Mouse (Mus musculus): ENCODE results near the gene Mapk10.

The Mapk10 gene

DNA sequence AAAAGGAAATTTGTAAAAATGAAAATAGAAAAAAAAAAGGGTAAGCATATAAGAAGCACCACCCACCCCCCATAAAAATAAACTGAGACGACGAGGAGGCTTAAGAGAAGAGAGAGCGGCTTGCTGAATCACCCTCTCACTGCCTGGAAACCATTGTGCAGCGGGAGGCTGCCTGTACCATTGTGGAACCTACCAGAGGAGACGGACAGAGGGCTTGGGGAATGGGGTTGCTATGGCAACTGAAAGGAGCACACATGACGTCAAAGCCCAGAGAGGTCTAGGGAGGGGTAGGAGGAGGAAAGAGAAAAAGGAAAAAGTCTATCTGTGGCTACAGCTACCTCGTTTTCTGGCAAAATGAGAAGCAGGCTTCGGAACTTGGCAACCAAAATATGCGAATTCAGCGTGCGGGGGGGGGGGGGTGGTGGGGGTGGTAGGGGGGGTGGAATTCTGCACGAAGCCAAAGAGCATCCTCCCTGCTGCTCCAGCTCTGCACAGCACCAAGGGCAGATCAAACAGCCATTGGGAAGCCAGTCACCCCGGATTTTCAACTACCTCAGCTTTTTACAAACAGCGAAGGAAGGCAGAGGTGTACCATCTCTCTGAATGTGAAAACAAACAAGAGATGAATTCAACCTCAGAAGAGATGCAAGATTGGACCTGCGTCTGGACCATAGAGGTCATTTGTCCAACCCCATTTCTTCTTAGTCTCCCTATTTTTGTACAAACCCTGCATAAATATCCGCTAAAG is at the start of gene Mapk10:
Gene Mapk10, minus strand, starts transcription at position 234 of the 748 bp plus-strand sequence.
- DNase-seq (ENCODE audit: low spot score in 2 of 2), result peak in 1 of 2 experiments; percentile 11

DNA sequence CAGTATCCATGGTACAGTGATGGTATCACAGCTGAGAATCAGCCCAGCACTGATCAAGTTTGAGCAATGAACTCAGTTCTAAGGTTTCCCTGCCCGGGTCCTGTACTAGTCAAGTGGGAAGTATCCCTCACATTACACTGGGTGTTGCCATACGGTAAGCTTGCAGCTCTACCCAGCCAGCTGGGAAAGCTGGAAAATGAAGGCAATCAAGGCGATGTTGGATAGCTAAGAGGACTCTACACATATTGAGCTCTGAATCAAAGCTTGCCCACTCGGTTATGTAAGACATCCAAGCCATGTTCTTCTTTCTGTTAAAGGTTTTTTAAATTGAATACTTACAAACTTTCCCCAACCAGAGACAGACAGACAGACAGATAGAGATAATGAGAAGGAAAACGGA is 45.0 kb upstream of the Mapk10 start:
- no peak for DNase-seq (ENCODE audit: low spot score in 2 of 2)

DNA sequence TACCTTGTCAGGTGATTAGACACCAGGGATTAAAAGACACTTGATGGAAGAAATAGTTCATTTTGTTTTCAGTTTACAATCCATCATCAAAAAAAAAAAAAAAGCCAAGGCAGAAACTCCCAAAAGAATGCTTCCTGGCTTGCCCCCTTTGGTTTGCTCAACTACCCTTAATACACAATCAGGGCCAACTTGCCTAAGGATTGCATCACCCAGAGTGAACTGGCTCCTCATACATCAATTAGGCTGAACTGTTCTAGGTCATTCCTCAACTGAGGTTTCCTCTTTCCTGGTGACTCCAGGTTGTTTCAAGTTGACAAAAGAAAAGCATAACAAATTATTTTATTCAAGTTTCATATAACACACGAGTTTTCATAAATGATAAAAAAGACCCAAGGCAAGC is 31.3 kb upstream of the Mapk10 start:
- DNase-seq (ENCODE audit: low spot score in 2 of 2), result no peak

DNA sequence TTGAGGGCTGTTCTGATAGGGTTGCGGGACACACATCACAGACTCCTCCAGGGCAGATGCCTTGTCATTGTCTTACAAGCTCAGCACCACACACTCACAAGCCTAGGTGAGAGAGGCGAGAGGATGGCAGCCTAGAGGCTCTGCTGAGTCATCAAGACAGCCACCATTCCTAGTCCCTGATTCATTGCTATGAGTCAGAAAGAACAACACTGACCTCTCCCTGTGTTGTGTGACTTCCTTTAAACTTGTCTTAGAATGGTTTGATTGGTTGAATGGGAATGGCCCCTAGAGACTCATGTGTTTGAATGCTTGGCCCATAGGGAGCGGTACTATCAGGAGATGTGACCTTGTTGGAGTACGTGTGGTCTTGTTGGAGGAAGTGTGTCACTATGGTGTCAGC is 20.7 kb upstream of the Mapk10 start:
- peak in 1 of 2 experiments; percentile 4 for DNase-seq (ENCODE audit: low spot score in 2 of 2)

DNA sequence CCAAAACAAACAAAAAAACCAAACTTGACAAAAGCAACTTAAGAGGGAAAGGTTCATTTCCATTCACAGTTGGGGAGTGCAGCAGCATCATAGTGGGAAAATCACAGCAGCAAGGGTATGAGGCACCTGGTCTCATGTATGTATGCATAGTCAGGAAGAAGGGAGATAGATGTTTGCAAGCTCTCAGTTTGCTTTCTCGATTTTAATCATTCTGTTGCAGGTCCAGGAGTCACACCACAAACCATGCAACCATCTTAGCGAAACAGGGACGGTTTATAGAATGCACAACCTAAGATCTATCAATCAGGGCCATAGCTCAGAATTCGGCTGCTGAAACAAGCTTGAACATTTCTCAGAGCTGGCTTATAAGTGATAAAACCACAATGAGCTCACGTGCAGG is 19.2 kb upstream of the Mapk10 start:
- DNase-seq (ENCODE audit: low spot score in 2 of 2), result no peak

DNA sequence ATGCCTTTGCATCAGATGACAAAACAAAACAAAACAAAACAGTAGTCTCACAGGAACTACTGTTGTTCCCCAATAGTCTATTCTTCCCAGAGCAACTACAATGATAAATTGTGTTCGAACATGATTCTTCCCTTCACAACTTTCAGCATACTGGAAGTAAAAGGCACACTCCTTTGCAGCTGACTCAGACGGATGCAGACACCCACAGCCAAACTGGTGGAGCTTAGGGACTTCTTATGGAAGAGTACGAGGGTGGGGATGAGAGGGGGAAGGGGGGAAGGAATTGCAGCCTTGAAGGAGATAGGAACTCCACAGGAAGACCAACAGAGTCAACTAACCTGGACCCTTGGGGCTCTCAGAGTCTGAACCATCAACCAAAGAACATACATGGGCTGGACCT is 18.2 kb upstream of the Mapk10 start:
- DNase-seq (ENCODE audit: low spot score in 2 of 2), result no peak

DNA sequence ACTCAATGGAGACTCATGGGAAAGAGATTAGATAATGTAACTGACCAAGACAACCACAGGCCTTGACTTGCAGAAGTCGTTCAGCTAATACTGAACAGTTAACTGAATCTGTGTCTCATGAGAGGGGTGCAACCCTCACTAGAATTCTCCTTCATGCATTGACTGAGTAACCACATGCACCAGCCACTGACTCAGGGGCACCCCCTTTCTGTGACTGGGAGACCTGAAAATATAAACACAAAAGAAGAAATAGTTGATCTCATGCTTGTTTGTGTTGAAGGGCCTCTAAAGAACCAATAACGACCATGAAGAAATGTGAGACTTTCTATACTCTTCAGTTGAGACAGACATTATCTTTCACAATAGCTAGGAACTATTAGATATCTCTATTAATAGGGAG is 10.9 kb upstream of the Mapk10 start:
- no peak for DNase-seq (ENCODE audit: low spot score in 2 of 2)

DNA sequence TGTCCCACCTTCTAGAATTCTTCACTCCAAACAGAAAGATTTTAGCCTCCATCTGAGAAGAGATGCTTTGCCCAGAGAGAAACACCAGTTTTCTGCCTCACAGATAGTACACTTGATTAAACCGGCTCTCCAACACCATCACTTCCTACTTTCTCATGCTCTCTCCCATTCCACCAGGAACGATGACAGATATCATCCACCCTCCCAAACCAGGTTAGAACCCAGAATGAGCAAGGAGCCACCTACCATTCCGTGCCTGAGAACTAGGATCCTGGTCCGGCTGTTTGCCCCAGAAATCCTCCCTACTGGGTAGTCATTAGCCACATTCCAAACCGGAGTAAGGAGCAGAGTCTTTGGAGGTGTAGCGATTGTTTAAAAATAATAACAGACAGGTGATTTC is 490 bp downstream of the Mapk10 start:
- DNase-seq (ENCODE audit: low spot score in 2 of 2), result no peak

DNA sequence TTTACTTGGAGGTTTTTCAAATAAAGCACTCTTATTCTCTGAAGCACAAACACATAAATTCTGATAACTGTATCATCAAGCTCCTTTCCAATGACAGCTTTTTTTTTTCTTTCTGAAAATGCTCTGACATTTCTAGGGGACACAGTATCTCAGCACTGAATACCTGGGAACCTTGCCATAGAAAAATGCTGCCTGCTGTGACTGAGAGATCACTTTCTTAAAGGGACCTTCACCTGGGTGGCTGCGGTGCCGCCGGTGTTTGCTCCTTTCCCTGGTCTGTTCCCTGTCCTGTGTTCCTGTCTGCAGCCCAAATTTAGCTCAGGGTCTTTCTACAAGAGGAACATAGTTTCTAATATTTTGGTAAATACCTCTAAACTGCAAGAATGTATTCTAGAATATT is 1.1 kb downstream of the Mapk10 start:
- DNase-seq (ENCODE audit: low spot score in 2 of 2), result no peak

DNA sequence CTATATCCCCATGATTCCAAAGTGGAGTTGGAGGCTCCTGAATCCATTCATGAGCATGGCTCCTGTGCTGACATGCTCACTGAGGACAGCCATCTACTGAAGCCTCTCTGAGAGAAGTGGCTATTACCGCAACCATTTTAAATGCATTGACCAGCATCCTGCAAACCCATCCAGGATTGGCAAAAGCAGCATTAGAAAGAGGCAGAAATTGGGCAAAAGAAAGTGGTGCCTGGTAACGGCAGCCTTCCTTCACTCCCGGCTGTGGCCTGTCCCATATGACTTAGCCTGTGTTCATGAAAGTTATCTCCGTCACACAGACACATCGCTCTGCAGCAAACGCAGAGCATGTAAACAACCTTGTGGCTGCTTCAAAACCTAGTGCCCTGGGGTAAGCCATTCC is 1.6 kb downstream of the Mapk10 start:
- no peak for DNase-seq (ENCODE audit: low spot score in 2 of 2)

DNA sequence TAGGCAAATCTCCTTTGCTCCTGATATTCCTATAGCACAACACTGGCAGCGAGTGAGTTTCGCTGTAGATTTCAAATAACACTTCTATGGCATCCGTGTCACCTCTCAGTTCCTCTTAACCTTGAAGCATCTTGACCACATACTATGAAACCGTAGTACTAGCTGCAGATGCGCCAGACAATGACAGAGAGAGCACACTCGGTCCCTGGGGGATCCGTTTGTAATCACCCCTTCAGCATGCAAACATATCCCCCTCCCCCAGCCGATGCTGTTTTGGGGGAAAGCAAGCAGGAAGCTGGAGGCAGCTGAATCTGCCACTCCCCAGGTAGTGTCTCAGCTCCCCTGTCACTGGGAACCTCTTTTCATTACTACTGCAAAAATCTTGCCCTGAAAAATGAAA is 2.3 kb downstream of the Mapk10 start:
- no peak for DNase-seq (ENCODE audit: low spot score in 2 of 2)

DNA sequence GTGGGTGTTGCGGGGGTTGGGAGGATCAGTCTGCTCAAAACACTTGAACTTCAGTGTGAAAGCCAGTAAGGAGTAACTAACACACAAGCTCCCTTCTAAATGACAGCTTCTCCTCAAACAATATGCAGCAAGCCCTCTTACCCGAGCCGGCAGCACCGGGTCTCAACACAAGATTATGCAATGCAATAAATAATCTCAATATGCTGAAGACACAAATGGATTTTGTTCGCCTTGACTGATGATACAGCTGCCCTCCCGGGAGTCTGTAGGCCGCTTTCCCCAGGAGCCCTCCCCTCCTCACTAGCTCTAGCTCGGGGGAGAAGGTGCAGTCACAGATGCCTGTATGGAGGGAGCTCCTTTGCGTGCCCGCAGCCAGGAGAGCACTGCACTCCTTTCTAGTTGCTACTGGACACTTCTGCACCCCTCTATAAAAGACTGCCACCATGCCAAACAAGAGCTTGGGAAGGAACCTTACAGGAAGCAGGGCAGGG is 3.1 kb downstream of the Mapk10 start:
- DNase-seq (ENCODE audit: low spot score in 2 of 2), result no peak

DNA sequence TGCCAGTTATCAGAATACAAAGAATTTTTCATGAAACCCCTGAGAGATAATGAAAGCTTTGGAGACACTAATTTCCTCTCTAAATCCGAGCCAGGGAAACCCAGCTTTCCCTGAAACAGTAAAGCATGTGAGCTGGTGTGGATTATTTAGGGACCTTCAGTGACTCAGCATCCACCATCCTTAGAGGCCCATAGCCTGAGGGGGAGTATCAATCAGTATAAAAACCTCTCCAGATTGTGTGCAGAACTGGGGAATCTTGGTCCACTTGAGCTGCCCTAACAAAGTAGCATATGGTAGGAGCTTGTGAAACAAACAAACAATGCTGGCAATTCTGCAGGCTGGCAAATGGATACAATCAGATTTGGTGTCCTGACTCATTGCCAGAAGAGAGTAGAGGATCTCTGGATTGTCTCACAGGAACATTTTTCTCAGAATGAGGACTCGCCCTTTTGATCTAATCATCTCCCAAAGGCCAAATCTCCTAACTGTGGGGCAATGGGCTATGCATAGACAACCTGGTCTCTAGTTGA is 13.3 kb downstream of the Mapk10 start:
- DNase-seq (ENCODE audit: low spot score in 2 of 2), result no peak

DNA sequence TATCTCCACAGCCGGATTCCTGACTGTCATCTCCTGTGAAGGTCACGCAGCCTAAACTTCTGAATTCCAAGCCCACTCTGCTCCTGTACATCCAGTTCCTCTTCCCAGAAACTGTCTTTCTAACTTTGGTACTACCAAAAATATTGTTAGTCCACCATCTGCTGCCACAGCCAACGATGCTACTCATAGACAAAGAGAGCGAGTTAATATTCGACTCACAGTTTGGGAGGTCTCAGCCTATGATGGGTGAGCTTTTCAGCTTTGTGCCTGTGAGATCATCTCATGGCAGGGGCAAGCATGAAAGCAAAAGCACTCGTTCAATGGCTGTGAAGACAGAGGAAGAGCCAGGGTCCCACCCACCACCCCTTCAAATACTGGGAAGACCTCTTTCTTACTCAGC is 16.6 kb downstream of the Mapk10 start:
- no peak for DNase-seq (ENCODE audit: low spot score in 2 of 2)

DNA sequence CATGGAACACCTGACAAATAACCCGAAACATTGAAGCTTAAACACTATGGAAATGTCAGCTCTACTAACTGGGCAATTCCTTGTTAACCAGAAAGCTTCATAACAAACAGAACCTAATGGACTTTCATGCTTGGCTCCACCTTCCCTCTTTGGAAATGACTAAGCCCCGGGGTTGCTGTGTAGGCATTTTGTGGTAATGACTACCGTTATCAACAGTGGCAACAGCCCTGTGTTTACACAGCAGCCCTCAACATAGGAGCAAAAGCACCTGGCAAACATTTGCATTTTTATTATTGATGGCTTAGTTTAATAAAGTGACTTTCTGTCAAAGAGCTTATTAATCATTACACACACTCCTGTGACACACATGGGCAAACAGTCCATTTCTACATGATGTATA is 17.4 kb downstream of the Mapk10 start:
- no peak for DNase-seq (ENCODE audit: low spot score in 2 of 2)

DNA sequence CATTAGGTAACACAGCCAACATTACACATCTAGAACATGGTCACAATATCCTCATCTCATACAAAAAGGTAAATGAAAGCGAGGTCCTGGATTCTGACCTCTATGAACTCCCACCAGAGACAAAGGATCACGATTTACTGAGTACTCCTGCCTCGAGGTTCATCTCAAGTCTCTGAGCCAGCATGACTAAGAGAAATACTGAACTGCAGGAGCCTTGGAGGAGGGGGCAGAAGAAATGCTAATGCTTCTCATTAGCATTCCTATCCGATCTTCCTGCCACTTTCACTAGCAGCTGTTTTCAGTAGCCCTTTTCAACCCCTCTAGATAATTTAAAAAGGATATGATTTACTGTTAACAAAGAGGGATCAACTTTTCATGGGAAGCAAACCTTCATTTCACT is 19.6 kb downstream of the Mapk10 start:
- DNase-seq (ENCODE audit: low spot score in 2 of 2), result no peak

DNA sequence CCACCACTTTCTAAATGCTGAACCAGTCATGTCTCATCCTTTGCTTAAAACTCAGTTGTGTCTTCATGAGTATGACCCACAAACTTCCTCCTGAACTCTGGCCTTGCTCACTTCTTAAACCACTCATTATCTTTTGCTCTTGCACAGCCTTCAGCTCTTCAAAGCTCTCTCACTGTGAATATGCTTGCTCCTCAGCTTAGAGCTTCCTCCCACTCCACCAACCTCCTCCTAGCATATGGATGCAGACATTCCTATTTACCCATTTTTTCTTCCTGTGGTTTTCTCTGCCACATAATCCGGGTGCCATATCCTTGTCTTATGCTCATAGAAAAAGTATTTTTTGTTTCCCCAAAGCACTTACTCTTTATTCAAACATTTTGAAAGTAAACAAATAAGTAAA is 26.9 kb downstream of the Mapk10 start:
- no peak for DNase-seq (ENCODE audit: low spot score in 2 of 2)

DNA sequence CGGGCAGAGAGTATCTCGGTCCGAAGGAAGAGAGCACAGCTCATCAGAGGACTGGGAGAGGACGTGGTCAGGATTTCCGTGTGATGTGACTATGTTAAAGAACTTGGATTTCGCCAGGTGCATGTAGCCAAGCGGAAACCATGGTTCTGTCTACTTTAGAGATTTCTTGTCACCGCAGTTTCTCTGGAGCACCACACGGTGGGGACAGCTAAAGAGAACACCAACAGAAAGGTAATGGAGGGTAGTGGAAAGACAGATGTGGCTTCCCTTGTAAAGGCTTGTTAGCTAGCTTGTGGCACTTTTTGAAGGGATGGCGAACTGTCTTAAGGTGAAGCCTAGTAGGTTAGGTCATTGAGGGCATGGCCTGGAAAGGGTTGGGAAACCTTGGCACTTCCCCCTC is 29.5 kb downstream of the Mapk10 start:
- DNase-seq (ENCODE audit: low spot score in 2 of 2), result no peak

DNA sequence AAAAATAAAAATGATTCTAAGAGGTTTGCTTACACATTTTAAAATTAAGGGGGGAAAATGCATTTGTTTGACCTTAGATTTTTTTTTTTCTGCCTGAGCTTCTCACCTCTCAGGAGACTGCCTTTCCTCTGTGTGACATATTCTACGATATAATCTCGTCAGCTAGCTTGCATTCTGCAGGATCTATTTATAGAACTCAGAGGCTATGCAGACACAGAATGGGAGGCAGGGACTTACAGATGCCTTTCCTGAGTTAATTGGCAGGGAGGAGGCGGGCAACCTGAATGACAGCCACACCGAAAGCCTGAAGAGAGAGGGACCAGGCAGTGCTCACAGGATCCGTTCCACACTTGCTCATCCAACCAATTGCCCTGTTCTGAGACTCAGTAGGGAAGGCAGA is 34.1 kb downstream of the Mapk10 start:
- no peak for DNase-seq (ENCODE audit: low spot score in 2 of 2)

DNA sequence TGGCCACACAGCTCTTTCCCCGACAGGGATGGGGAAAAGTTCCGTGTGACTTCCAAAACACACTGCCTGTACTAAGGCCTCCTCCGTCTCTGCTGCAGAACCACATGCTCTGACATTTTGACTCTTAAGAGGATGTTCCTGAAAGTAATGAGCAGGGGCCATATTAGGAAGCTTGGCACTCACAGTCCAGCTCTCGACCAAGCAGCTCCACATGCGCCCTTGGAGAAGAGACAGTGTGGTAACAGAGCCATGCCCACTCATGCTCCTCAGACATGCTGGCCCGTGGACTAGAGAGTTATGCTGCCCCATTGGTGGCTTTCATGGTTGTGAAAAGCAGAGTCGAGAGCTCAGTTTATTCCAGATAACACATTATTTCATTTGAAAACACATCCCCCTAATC is 35.1 kb downstream of the Mapk10 start:
- no peak for DNase-seq (ENCODE audit: low spot score in 2 of 2)

DNA sequence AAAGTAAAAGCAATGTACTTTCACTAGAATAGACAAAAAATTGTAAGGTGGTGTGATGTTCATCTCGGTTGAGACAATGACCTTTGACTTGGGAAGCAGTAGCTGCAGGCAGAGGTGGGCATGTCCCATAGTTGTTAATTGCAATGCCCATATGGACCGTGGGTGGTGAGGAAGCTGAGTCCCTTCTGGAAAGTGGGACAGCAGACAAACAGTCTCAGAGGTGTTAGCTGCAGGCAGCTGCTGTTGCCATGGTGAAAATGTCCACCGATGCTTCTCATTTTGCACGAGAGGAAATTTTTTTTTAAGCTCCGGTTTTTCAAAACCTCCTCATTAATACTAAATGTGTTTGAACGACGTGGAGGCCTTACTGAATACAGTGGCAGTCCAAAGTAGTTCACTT is 36.5 kb downstream of the Mapk10 start:
- DNase-seq (ENCODE audit: low spot score in 2 of 2), result no peak

DNA sequence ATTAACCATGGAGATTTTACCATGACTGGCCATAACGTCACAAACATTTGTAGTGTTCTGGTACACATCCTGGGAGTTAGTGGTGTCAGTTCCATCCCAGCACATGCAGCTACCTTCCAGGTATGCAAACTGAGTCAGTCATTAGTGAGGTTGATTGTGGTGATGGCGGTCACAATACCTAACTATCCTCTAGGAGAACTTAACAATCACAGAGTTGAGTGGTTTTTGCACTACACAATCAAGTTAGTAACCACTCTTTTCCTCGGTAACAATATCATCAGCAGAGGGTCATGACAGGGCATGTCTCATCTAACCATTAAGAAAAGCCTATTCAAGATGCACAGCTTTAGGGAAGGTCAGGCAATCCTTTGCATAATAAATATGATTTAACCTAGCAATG is 39.9 kb downstream of the Mapk10 start:
- DNase-seq (ENCODE audit: low spot score in 2 of 2), result no peak

DNA sequence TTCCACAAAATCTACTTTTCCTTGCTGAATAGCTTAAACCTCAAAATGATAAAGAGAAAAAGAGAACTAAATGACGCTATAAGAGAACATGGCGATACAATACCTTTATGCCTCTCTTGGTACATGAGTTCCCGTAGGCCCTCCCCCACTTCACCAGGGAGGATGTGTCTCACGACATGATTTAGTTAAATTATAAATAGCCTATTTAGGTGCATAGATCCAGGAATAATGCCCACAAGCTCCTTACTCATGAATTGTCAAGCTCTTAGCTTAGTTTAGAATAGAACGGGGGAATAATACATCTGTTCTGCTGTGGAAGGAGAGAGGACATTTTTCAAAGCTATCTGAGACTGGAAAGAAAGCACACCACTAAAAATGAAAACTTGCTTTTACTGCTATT is 43.8 kb downstream of the Mapk10 start:
- no peak for DNase-seq (ENCODE audit: low spot score in 2 of 2)

DNA sequence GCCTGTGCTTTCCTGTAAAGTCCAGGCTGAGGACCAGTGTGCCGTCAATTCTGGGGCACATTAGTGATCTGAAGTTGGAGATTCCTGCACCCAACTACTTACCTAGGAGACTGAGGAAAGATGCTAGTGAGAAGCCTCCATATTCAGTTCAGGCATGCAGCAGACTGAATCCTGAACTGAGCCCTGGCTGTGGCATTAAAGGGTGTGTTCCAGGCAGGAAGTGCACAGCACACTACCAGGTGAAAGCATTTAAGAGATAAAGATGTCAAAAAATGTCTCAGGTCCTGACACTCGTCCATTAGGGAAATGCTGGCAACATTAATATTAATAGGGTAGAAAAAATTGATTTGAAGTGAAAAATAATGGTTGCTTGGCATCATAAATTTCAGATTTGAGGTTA is 44.4 kb downstream of the Mapk10 start:
- no peak for DNase-seq (ENCODE audit: low spot score in 2 of 2)
